Mouse (Mus musculus): ENCODE results near the gene Cpt1a. TPM values are rescaled to one million over a fixed set of nuclear protein-coding genes. Genes with fewer than 3 reads are reported as not detected.

The Cpt1a gene
- polyA plus RNA-seq, 1 experiment: 23.1 TPM

- DNase-seq (ENCODE audit: low read depth): no peak
- TF ChIP-seq CTCF (IDR thresholded peaks at IDR 0.05; ENCODE audit: borderline replicate concordance, extremely low read depth, insufficient read depth, insufficient read length) (no peak), POLR2A (IDR thresholded peaks at IDR 0.05; ENCODE audit: borderline replicate concordance, extremely low read depth, insufficient read depth, insufficient read length, poor library complexity, severe bottlenecking) (no peak)
These were observed 109.8 kb downstream of the Cpt1a start for GRCm38 (mm10) chr19:3431969-3432368.

- no peak for TF ChIP-seq CTCF (IDR thresholded peaks at IDR 0.05; ENCODE audit: borderline replicate concordance, extremely low read depth, insufficient read depth, insufficient read length)
- no peak for TF ChIP-seq POLR2A (IDR thresholded peaks at IDR 0.05; ENCODE audit: borderline replicate concordance, extremely low read depth, insufficient read depth, insufficient read length, poor library complexity, severe bottlenecking)
- no peak for DNase-seq (ENCODE audit: low read depth)
These were observed 112.0 kb downstream of the Cpt1a start for GRCm38 (mm10) chr19:3434124-3434523.

GRCm38 (mm10) chr19:3434641-3435040 lies 112.5 kb downstream of the Cpt1a start:
- no peak for DNase-seq (ENCODE audit: low read depth)
- TF ChIP-seq POLR2A (IDR thresholded peaks at IDR 0.05; ENCODE audit: borderline replicate concordance, extremely low read depth, insufficient read depth, insufficient read length, poor library complexity, severe bottlenecking): no peak
- TF ChIP-seq CTCF (IDR thresholded peaks at IDR 0.05; ENCODE audit: borderline replicate concordance, extremely low read depth, insufficient read depth, insufficient read length): no peak

Other genes starting within 250 kb of the Cpt1a start
- gene Mrpl21, start 39.4 kb upstream of the Cpt1a start, polyA plus RNA-seq (2012; rRNA removed): 56.2 and 67.8 TPM in 2 replicates
- gene Ighmbp2, start 39.3 kb upstream of the Cpt1a start, polyA plus RNA-seq (2012; rRNA removed): 8.8 and 11.4 TPM in 2 replicates
- gene Tesmin, start 66.5 kb downstream of the Cpt1a start, polyA plus RNA-seq (2012; rRNA removed): 0.36 and 0.42 TPM in 2 replicates
- gene Gal, start 92.2 kb downstream of the Cpt1a start, polyA plus RNA-seq (2012; rRNA removed): 3.9 and 6.2 TPM in 2 replicates

All from brain, embryonic 14.5 days (tissue).